Mouse (Mus musculus) intestine, embryonic 14.5 days (tissue): ENCODE results near the gene Cerk. TPM values are rescaled to one million over a fixed set of nuclear protein-coding genes. Genes with fewer than 3 reads are reported as not detected.

Experiments
- ATAC-seq: fragments of 200-750 bp; cut with Nextera tagmentation; replicated peaks from 2 replicates; pipeline ENCODE4 v1.8.0; 2017; ENCODE audit warnings: low read depth, moderate number of reproducible peaks, moderate TSS enrichment, moderate library complexity; ENCODE audit not compliant: low FRiP score, low TSS enrichment
- DNase-seq: peaks from one replicate; pipeline ENCODE4 v3.0.0-alpha.2; 2018; ENCODE audit warnings: low spot score
- H3K27ac ChIP-seq: fragments of 300-500 bp; sonication (generic); 2 replicates; pipeline ENCODE4 v1.5.1; 2014; ENCODE audit warnings: low read depth, mild to moderate bottlenecking, control low read depth
- H3K27me3 ChIP-seq: fragments of 300-500 bp; sonication (generic); replicated peaks from 2 replicates; pipeline ENCODE4 v1.6.1; 2014; ENCODE audit warnings: low read length, control low read depth; ENCODE audit not compliant: control insufficient read depth, insufficient read depth
- H3K36me3 ChIP-seq: fragments of 300-500 bp; sonication (generic); 2 replicates; pipeline ENCODE4 v1.6.1; 2014; ENCODE audit warnings: low read length, control low read depth; ENCODE audit not compliant: control insufficient read depth, insufficient read depth
- H3K4me1 ChIP-seq: fragments of 300-500 bp; sonication (generic); replicated peaks from 2 replicates; pipeline ENCODE4 v1.6.1; 2014; ENCODE audit warnings: low read length, control low read depth, mixed read lengths; ENCODE audit not compliant: control insufficient read depth, insufficient read depth
- H3K4me2 ChIP-seq: fragments of 300-500 bp; sonication (generic); 2 replicates; pipeline ENCODE4 v1.6.1; 2014; ENCODE audit warnings: low read length
- H3K4me3 ChIP-seq: fragments of 300-500 bp; sonication (generic); 2 replicates; pipeline ENCODE4 v1.5.1; 2014; ENCODE audit warnings: low read depth, low read length, control low read depth, mixed read lengths
- H3K9ac ChIP-seq: fragments of 300-500 bp; sonication (generic); 2 replicates; pipeline ENCODE4 v1.6.1; 2014; ENCODE audit warnings: mild to moderate bottlenecking, low read length
- H3K9me3 ChIP-seq: fragments of 300-500 bp; sonication (generic); 2 replicates; pipeline ENCODE4 v1.6.1; 2016; ENCODE audit warnings: low read length, control low read depth; ENCODE audit not compliant: control insufficient read depth
- WGBS: fragments of 180-500 bp; shearing (Covaris S2); extraction: QIAGEN DNeasy Blood & Tissue Kit; methylation state at CpG from one replicate; pipeline ENCODE4 v1.1.7; 2014; 5-methylcytosine and 5-hydroxymethylcytosine counted together
- polyA plus RNA-seq: library from polyadenylated mRNA; unstranded; fragments of >200 nt; fragmentation: Nextera tagmentation; extraction: Ambion mirVana; gene quantifications from 2 replicates; pipeline ENCODE4 v1.2.1, GENCODE M21; 2014

The Cerk gene
- polyA plus RNA-seq, 1 experiment from 2014 or later = 11.5 TPM

GRCm38 (mm10) chr15:86173136-86173985 lies 12.6 kb downstream of the Cerk start:
- no peaks in the 10 kb centered on the region for H3K36me3 ChIP-seq
- H3K9ac ChIP-seq = no peak overlapping the region
- no peaks in the 10 kb centered on the region for H3K4me1 ChIP-seq
- H3K4me3 ChIP-seq = no peak overlapping the region
- H3K27ac ChIP-seq = no peak overlapping the region
- 44% methylated on average over 16 of the region's 16 CpGs for WGBS
- DNase-seq (no peak), ATAC-seq (no peak)
- H3K27me3 ChIP-seq = no peaks in the 10 kb centered on the region
- no peaks in the 10 kb centered on the region for H3K9me3 ChIP-seq
- H3K4me2 ChIP-seq = no peak overlapping the region

- Histone ChIP-seq H3K9me3 (no peaks in the 10 kb centered on the region), H3K4me2 (no peak overlapping the region), H3K4me1 (no peaks in the 10 kb centered on the region), H3K27me3 (no peaks in the 10 kb centered on the region), H3K36me3 (no peaks in the 10 kb centered on the region), H3K27ac (no peak overlapping the region), H3K9ac (no peak overlapping the region), H3K4me3 (no peak overlapping the region)
- DNase-seq = no peak
- WGBS = 82% methylated on average over 6 of the region's 6 CpGs
- ATAC-seq = no peak
Observed at GRCm38 (mm10) chr15:86172526-86172925, 13.4 kb downstream of the Cerk start.

- H3K36me3 ChIP-seq = no peaks in the 10 kb centered on the region
- DNase-seq (no peak), ATAC-seq (no peak)
- WGBS = 44% methylated on average over 3 of the region's 3 CpGs
- H3K4me1 ChIP-seq = no peaks in the 10 kb centered on the region
- H3K9me3 ChIP-seq = no peaks in the 10 kb centered on the region
- no peak overlapping the region for H3K27ac ChIP-seq
- no peaks in the 10 kb centered on the region for H3K27me3 ChIP-seq
- H3K4me2 ChIP-seq = no peak overlapping the region
- H3K9ac ChIP-seq = no peak overlapping the region
- no peak overlapping the region for H3K4me3 ChIP-seq
Observed at GRCm38 (mm10) chr15:86172124-86172523, 13.8 kb downstream of the Cerk start.

- Histone ChIP-seq H3K9me3 (no peaks in the 10 kb centered on the region), H3K27me3 (no peaks in the 10 kb centered on the region), H3K4me3 (no peak overlapping the region), H3K4me2 (no peak overlapping the region), H3K4me1 (no peaks in the 10 kb centered on the region), H3K27ac (no peak overlapping the region), H3K9ac (no peak overlapping the region), H3K36me3 (no peaks in the 10 kb centered on the region)
- ATAC-seq (no peak), DNase-seq (no peak)
- 74% methylated on average over 12 of the region's 12 CpGs for WGBS
Observed at GRCm38 (mm10) chr15:86171316-86171715, 14.6 kb downstream of the Cerk start.

- DNase-seq (no peak), ATAC-seq (no peak)
- Histone ChIP-seq H3K36me3 (no peaks in the 10 kb centered on the region), H3K4me2 (no peak overlapping the region), H3K4me1 (no peaks in the 10 kb centered on the region), H3K27ac (no peak overlapping the region), H3K9me3 (no peaks in the 10 kb centered on the region), H3K9ac (no peak overlapping the region), H3K4me3 (no peak overlapping the region), H3K27me3 (no peaks in the 10 kb centered on the region)
- WGBS = 69% methylated on average over 4 of the region's 4 CpGs
Observed at GRCm38 (mm10) chr15:86169817-86170110, 16.2 kb downstream of the Cerk start.

GRCm38 (mm10) chr15:86168941-86169816 lies 16.8 kb downstream of the Cerk start:
- Histone ChIP-seq H3K9me3 (no peaks in the 10 kb centered on the region), H3K27ac (no peak overlapping the region), H3K9ac (no peak overlapping the region), H3K4me3 (no peak overlapping the region), H3K27me3 (no peaks in the 10 kb centered on the region), H3K4me2 (no peak overlapping the region), H3K4me1 (no peaks in the 10 kb centered on the region), H3K36me3 (no peaks in the 10 kb centered on the region)
- ATAC-seq = no peak
- no peak for DNase-seq
- 82% methylated on average over 12 of the region's 12 CpGs for WGBS

GRCm38 (mm10) chr15:86168505-86168867 lies 17.5 kb downstream of the Cerk start:
- H3K4me2 ChIP-seq = no peak overlapping the region
- 63% methylated on average over 7 of the region's 7 CpGs for WGBS
- no peaks in the 10 kb centered on the region for H3K9me3 ChIP-seq
- DNase-seq (no peak), ATAC-seq (no peak)
- no peaks in the 10 kb centered on the region for H3K36me3 ChIP-seq
- H3K9ac ChIP-seq = no peak overlapping the region
- H3K4me1 ChIP-seq = no peaks in the 10 kb centered on the region
- H3K27ac ChIP-seq = no peak overlapping the region
- H3K4me3 ChIP-seq = no peak overlapping the region
- H3K27me3 ChIP-seq = no peaks in the 10 kb centered on the region

- Histone ChIP-seq H3K27ac (no peak overlapping the region), H3K27me3 (no peaks in the 10 kb centered on the region), H3K9ac (no peak overlapping the region), H3K4me3 (no peak overlapping the region), H3K4me1 (no peaks in the 10 kb centered on the region), H3K4me2 (no peak overlapping the region), H3K36me3 (no peaks in the 10 kb centered on the region), H3K9me3 (no peaks in the 10 kb centered on the region)
- WGBS = 78% methylated on average over 10 of the region's 10 CpGs
- DNase-seq = no peak
- no peak for ATAC-seq
Observed at GRCm38 (mm10) chr15:86167787-86168504, 18.0 kb downstream of the Cerk start.
